ENCODE assay signal across 17 mouse cellular contexts in genomic region chr4:151454065-151454464, GRCm38 (mm10).
DNase-seq lines count a peak whose midpoint lies in the region; ATAC-seq lines count a peak whose summit lies in the region.
"Had no signal": no experiment of that assay in that cellular context is flagged by ENCODE, and none has a peak within 500 bp of the region (broad histone marks: within the 10 kb centered on the region; RNA-seq: fewer than 3 reads in every experiment).

No protein-coding gene starts in this region.

- WGBS in hindbrain, embryonic 14.5 days, result 88% methylated on average over 3 of the region's 3 CpGs
- WGBS in hindbrain, embryonic 12.5 days, result 85% methylated on average over 3 of the region's 3 CpGs
- WGBS in midbrain, embryonic 11.5 days, result 82% methylated on average over 3 of the region's 3 CpGs
- WGBS in midbrain, embryonic 14.5 days, result 74% methylated on average over 3 of the region's 3 CpGs
- 90% methylated on average over 3 of the region's 3 CpGs for WGBS in forebrain, embryonic 13.5 days

- 0 out of 2 replicates have a peak overlapping the region, but pooled peaks have one; percentile 7 for H3K27ac ChIP-seq in hindbrain, embryonic 14.5 days
- H3K27ac ChIP-seq in hindbrain, embryonic 12.5 days, result no peak overlapping the region
- no peak overlapping the region for H3K27ac ChIP-seq in midbrain, embryonic 11.5 days (ENCODE audit: low read depth, low read length)
- H3K27ac ChIP-seq in midbrain, embryonic 14.5 days (replicated peaks; ENCODE audit: low read depth, low read length), result no peak overlapping the region
- no peak overlapping the region for H3K27ac ChIP-seq in forebrain, embryonic 13.5 days
- H3K27ac ChIP-seq: embryonic facial prominence, embryonic 13.5 days; forebrain, embryonic 12.5 days; heart, adult 2 months; heart, embryonic 15.5 days; intestine, embryonic 15.5 days had no signal

- no peaks in the 10 kb centered on the region for H3K9me3 ChIP-seq in hindbrain, embryonic 14.5 days (ENCODE audit: control insufficient read depth, low read length)
- H3K9me3 ChIP-seq in hindbrain, embryonic 12.5 days (replicated peaks), result no peaks in the 10 kb centered on the region
- H3K9me3 ChIP-seq in midbrain, embryonic 11.5 days (ENCODE audit: control insufficient read depth, low read length), result no peaks in the 10 kb centered on the region
- no peaks in the 10 kb centered on the region for H3K9me3 ChIP-seq in midbrain, embryonic 14.5 days (ENCODE audit: control insufficient read depth, low read length)
- H3K9me3 ChIP-seq in forebrain, embryonic 13.5 days (replicated peaks), result no peaks in the 10 kb centered on the region
- H3K9me3 ChIP-seq: embryonic facial prominence, embryonic 13.5 days; forebrain, embryonic 12.5 days; heart, embryonic 15.5 days; intestine, embryonic 15.5 days had no signal

- H3K4me3 ChIP-seq in hindbrain, embryonic 14.5 days (replicated peaks; ENCODE audit: low read length), result no peak overlapping the region
- no peak overlapping the region for H3K4me3 ChIP-seq in hindbrain, embryonic 12.5 days
- H3K4me3 ChIP-seq in midbrain, embryonic 11.5 days (ENCODE audit: low read depth, low read length), result no peak overlapping the region
- no peak overlapping the region for H3K4me3 ChIP-seq in midbrain, embryonic 14.5 days (replicated peaks; ENCODE audit: low read depth, low read length)
- H3K4me3 ChIP-seq in forebrain, embryonic 13.5 days, result no peak overlapping the region
- H3K4me3 ChIP-seq: embryonic facial prominence, embryonic 13.5 days; forebrain, embryonic 12.5 days; heart, adult 2 months; heart, embryonic 15.5 days; intestine, embryonic 15.5 days had no signal

- no peak overlapping the region for H3K9ac ChIP-seq in hindbrain, embryonic 14.5 days
- H3K9ac ChIP-seq in hindbrain, embryonic 12.5 days, result no peak overlapping the region
- H3K9ac ChIP-seq in midbrain, embryonic 11.5 days (ENCODE audit: low read length), result no peak overlapping the region
- no peak overlapping the region for H3K9ac ChIP-seq in midbrain, embryonic 14.5 days (replicated peaks; ENCODE audit: low read length)
- H3K9ac ChIP-seq in forebrain, embryonic 13.5 days, result no peak overlapping the region
- H3K9ac ChIP-seq: embryonic facial prominence, embryonic 13.5 days; forebrain, embryonic 12.5 days; forebrain, postnatal 0 days; heart, embryonic 15.5 days; intestine, embryonic 15.5 days had no signal

- H3K36me3 ChIP-seq in hindbrain, embryonic 14.5 days (replicated peaks; ENCODE audit: control insufficient read depth, insufficient read depth), result no peaks in the 10 kb centered on the region
- H3K36me3 ChIP-seq in hindbrain, embryonic 12.5 days, result no peaks in the 10 kb centered on the region
- H3K36me3 ChIP-seq in midbrain, embryonic 11.5 days (ENCODE audit: control insufficient read depth, insufficient read depth, low read length), result no peaks in the 10 kb centered on the region
- no peaks in the 10 kb centered on the region for H3K36me3 ChIP-seq in midbrain, embryonic 14.5 days (ENCODE audit: control insufficient read depth, insufficient read depth, low read length)
- H3K36me3 ChIP-seq in forebrain, embryonic 13.5 days (ENCODE audit: poor library complexity, severe bottlenecking), result no peaks in the 10 kb centered on the region
- H3K36me3 ChIP-seq: embryonic facial prominence, embryonic 13.5 days; forebrain, embryonic 12.5 days; heart, embryonic 15.5 days; intestine, embryonic 15.5 days had no signal

- no peak overlapping the region for H3K4me2 ChIP-seq in hindbrain, embryonic 14.5 days (replicated peaks)
- no peak overlapping the region for H3K4me2 ChIP-seq in hindbrain, embryonic 12.5 days (replicated peaks)
- no peak overlapping the region for H3K4me2 ChIP-seq in midbrain, embryonic 11.5 days
- H3K4me2 ChIP-seq in midbrain, embryonic 14.5 days (ENCODE audit: low read length), result no peak overlapping the region
- H3K4me2 ChIP-seq in forebrain, embryonic 13.5 days, result no peak overlapping the region
- H3K4me2 ChIP-seq: embryonic facial prominence, embryonic 13.5 days; forebrain, embryonic 12.5 days; heart, embryonic 11.5 days; heart, embryonic 15.5 days; intestine, embryonic 15.5 days had no signal

- ATAC-seq in hindbrain, embryonic 14.5 days (ENCODE audit: low FRiP score), result no peak
- no peak for ATAC-seq in hindbrain, embryonic 12.5 days (ENCODE audit: low FRiP score)
- no peak for ATAC-seq in midbrain, embryonic 11.5 days (ENCODE audit: low FRiP score)
- no peak for ATAC-seq in midbrain, embryonic 14.5 days (ENCODE audit: low FRiP score, low TSS enrichment)
- no peak for ATAC-seq in forebrain, embryonic 13.5 days
- ATAC-seq: forebrain, postnatal 0 days; intestine, embryonic 15.5 days had no signal

- peaks cover 38% of the 10 kb centered on the region for H3K4me1 ChIP-seq in hindbrain, embryonic 14.5 days (replicated peaks; ENCODE audit: control insufficient read depth, insufficient read depth, low read length)
- peaks cover 23% of the 10 kb centered on the region for H3K4me1 ChIP-seq in hindbrain, embryonic 12.5 days
- H3K4me1 ChIP-seq in midbrain, embryonic 11.5 days (ENCODE audit: control insufficient read depth, insufficient read depth, low read length), result peaks cover 9% of the 10 kb centered on the region
- H3K4me1 ChIP-seq in midbrain, embryonic 14.5 days (ENCODE audit: control insufficient read depth, insufficient read depth, low read length), result peaks cover 15% of the 10 kb centered on the region
- H3K4me1 ChIP-seq in forebrain, embryonic 13.5 days, result peaks cover 25% of the 10 kb centered on the region
- H3K4me1 ChIP-seq: embryonic facial prominence, embryonic 13.5 days; intestine, embryonic 15.5 days had no signal

- peak; percentile 26 for DNase-seq in cerebellum, adult 9-10 months
- no peak for DNase-seq in cerebellum, postnatal 25 days
- DNase-seq in hindbrain, embryonic 14.5 days (ENCODE audit: low spot score), result no peak
- peak; percentile 61 for DNase-seq in midbrain, embryonic 11.5 days (ENCODE audit: low spot score, missing footprints)
- DNase-seq in midbrain, embryonic 14.5 days, result no peak
- DNase-seq: forebrain, postnatal 0 days; gastrocnemius, postnatal 14 days; heart, postnatal 14 days; kidney, adult 18-20 months had no signal

- H3K27me3 ChIP-seq in hindbrain, embryonic 14.5 days (ENCODE audit: control insufficient read depth, insufficient read depth, low read length), result no peaks in the 10 kb centered on the region
- no peaks in the 10 kb centered on the region; the same call in 1 of the 2 replicates for H3K27me3 ChIP-seq in hindbrain, embryonic 12.5 days
- H3K27me3 ChIP-seq in midbrain, embryonic 11.5 days (ENCODE audit: control insufficient read depth, insufficient read depth, low read length), result no peaks in the 10 kb centered on the region
- no peaks in the 10 kb centered on the region for H3K27me3 ChIP-seq in midbrain, embryonic 14.5 days (ENCODE audit: control insufficient read depth, insufficient read depth, low read length)
- peaks cover 4% of the 10 kb centered on the region; the same call in 1 of the 2 replicates for H3K27me3 ChIP-seq in forebrain, embryonic 13.5 days
- H3K27me3 ChIP-seq: forebrain, embryonic 12.5 days; heart, embryonic 15.5 days; intestine, embryonic 15.5 days had no signal

Comparison
In these comparisons a context has a peak if more than half of its experiments do, and no peak if none do; other contexts are left out.
1. DNase-seq: peak in cerebellum, adult 9-10 months (single experiment) and midbrain, embryonic 11.5 days (single experiment); none in cerebellum, postnatal 25 days (0 of 2), hindbrain, embryonic 14.5 days (single experiment) and midbrain, embryonic 14.5 days (single experiment).